Mouse (Mus musculus) cerebellum, adult (tissue): Measurements from ENCODE around the gene Ssbp3.
A peak's percentile ranks its signal among the peaks of the same experiment; 100 is the strongest.

ENCODE experiments used
- ATAC-seq: cut with Nextera tagmentation; 2 replicates; pipeline ENCODE4 v1.9.2; 2017; ENCODE audit warnings: mild to moderate bottlenecking, moderate library complexity, mixed read lengths; ENCODE audit not compliant: insufficient number of reproducible peaks, low FRiP score, low TSS enrichment

The Ssbp3 gene

DNA sequence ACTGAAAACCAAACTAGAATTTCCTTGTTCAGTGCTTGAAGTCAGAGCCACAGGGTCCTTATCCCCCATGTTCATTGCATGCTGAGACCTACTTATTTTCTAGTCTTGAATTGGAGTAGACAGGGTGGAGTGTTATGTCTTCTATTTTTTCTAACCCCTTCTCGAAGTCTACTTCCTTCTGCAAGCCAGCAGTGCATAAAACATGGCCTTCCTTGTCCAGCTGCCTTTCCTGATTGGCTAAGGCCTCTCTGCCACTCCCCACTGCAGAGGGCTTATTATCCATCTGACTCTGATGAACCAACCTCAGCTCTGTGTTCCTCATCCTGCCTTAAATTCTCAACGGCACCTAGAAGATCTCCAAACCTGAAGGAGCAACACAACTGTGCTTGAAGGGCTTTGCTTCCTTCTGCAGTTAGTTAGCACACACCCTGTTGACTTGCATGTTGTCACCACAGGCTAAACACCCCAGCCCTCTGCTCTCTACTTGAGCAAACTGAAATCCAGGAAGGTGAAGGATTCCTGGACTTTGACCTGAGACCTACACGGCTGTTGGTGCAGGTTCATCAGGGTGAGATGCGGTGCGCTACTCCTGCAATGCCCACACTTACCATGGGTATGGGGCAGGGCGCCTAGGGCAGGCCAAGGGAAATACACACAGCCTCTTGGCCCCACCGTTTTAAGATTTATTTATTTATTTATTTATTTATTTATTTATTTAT is 71.0 kb downstream of the Ssbp3 start:
- ATAC-seq: no peak

DNA sequence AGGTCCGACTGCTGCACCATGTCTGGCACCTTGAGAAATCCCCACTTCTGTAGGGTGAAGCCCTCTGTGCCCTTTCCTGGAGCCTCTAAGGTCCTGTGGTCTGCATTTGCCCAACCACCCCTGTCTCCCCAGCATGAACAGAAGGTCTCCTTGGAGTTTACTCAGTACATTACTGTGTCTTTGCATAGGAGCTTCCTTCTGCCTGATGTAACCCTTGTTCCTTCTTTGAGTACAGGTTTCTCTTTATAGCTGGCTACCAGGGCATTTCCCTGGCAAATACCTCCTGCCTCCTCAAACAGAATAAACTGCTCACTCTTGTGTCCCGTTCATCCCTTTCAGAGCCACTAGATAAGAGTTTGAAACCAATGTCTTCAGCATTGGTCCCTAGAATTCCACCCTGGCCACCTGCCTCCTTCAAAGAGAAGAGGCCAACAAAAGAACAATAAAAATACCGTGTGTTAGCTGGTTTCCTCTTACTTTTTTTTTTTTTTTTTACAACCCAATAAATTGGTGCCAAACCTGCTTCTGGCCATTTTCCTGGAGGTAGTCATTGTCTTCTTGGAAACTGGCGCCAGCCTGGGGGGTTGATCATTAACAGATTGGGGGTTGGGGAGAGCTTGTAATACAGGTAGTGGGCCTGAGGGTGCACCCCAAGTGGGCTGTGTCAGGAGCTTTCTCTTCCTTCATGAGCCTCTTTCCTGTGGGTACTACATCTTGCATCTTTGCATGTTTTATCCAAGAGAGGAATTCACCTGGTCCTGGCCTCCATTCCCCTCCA is 72.0 kb downstream of the Ssbp3 start:
- ATAC-seq: no peak

DNA sequence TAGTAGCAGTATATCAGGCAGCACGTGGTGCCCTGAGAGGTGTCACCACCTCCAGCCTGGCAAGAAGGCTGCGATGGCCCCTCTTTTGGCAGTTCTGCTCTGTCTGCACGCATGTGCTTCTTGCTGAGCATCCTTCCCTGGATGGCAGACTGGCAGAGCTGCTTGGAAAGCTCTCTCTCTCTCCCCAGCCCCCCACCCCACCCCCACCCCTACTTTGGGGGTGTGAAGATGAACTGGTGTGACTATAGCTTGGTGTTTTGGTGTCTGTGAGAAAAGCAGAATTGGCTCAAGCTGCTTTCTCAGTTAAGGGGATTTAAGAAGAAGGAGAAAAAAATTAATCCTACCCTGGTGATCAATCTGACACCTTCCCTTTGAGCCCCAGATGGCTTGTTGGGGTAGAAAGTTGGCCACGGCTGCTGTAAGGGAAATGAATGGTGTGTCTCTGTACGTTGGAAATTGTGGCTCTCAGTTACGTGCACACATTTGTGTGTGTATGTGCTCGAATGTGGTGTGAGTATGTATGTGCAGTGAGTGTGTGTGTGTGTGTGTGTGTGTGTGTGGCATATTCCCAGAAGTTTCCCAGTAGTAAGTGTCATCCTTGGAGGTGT is 73.5 kb downstream of the Ssbp3 start:
- ATAC-seq: no peak

DNA sequence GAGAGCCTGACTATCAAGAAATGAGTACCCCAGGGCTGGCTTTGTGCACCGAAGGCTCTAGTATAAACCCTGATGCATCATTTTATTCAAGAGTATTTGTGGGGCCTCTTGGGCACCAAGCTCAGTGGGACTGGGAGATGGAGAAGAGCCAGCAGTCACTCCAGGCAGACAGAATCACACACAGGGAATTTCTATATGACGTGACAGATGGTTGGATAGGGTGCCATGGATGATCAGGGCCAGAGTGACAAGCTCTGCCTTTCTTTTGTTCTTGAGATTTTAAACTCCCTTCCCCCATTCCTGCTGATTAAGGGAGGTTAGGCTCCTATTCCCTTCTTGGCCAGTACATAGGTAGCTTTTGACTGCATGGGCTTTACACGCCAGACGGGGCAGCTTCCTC is 74.8 kb downstream of the Ssbp3 start:
- ATAC-seq: no peak

DNA sequence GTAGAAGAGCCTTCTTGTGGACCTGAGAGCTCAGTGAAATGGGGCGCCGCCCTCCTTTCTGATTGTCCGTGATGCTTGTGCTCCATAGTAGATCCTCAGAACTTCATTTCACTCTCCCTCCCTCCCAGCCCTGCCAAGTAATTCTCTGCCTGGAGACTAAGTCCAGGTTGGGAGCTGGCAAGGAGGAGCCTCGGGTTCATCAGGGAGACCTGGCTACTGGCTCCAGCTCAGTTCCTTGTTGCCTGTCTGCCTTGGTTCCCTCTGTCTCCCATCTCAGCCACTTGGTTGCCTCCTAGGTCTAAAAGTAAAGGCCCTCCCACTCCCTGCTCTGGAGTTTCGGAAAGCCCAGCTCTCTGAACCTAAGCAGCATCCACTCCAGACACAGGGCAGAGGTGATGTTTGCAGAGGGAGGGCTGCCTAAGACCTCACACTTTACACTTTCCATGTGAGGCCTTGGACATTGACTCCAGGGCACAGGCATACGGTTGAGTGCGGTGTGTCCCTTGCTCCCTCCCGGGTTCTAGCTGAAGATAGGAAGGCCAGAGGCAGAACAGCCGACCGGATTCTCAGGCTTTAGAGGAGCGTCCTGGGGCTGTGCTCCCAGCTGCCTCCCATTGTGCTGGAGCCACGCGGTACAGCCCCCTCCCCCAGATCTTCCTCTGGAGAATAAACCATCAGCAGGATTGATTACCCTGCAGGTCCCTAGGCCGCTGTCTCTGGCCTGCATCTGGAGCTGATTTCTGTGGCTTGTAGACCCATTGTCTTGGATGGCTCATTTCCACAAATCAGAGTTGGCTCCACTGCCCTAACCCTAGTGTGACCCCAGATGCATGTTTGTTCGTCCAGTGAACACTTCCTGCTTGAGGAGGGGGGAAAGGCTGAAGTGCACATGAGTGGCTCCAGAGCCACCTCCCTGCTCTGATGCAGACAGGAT is 75.7 kb downstream of the Ssbp3 start:
- no peak for ATAC-seq

DNA sequence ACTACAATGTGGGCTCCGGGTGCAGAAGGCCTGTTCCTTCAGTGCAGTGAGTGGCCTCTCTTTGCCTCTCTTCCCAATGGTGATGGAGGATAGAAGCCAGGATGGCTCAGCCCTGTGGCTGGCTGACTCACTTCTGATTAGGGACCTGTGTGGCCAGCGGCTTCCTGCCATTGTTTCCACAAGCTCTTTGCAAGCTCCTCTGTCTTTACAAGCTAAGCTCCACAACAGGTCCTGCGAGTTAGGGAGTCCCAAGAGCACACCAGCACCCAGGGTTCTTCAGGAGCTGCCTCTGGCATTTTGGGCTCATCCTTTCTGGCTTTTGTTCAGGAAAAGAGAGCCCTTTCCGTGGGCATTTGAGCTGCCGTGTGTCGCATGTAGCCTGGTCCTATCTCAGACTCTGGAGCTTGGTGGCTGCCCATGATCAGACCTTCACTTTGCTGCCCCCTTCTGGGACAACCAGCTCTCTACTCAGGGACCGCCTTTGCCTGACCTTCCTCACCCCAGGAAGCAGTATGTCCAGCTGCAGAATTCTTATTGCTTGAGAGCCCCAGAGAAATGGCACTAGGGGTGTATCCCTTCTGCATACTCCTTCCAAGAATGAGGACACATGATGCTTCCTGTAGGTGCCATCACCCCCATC is 77.3 kb downstream of the Ssbp3 start:
- ATAC-seq: peak; percentile 59; the same call in 1 of the 2 replicates

DNA sequence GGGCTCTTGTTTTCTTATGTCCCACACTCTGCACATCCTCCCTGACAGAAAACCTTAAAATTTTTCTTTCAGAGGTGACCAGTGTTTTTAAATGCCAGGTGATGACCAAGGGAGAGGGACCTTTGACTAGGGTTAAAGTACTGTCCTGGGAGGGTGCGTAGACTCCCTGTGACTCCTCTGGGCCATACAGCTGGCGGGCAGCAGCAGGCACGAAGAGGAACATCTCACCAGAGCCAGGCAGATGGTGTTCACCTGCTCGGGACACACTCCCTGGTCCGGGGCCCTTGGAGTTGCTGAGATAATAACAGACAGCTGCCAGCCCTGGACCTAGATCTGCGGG is 78.4 kb downstream of the Ssbp3 start:
- ATAC-seq: no peak

DNA sequence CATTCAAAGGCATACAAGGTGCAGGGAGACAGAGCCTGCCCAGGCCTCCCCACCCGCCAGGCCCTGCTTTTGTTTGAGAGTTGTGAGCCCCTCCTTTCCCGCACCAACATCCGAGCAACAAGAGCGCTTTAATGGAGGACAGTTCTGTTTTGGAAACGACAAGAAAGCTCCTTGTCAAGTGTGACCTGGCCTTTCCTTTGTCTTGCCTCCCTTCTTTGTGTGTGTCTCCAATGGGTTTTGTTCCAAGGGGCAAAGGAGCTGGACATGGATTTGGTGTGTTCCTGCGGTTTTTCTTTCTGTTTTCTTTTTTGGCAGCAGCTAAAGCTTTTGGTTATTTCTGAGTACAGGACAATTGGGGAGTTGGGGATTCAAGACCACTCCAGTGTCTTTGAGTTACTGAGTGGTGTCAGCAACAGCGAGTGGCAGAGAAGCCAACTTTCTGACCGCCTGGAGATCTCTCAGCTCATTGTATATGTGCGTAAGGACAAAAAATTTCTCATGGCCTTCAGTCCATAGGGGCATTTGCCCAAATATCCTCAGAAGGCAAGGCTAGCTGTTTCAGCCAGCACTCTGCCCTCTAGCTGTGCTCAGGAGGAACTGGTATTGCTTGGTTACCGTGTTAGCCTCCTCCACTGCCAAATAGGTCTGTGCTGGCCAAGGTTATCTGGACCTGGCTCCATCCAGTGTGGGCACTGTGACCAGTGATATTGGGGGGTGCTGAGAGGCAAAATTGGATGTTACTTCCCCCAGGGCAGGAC is 78.9 kb downstream of the Ssbp3 start:
- peak; percentile 80 for ATAC-seq

DNA sequence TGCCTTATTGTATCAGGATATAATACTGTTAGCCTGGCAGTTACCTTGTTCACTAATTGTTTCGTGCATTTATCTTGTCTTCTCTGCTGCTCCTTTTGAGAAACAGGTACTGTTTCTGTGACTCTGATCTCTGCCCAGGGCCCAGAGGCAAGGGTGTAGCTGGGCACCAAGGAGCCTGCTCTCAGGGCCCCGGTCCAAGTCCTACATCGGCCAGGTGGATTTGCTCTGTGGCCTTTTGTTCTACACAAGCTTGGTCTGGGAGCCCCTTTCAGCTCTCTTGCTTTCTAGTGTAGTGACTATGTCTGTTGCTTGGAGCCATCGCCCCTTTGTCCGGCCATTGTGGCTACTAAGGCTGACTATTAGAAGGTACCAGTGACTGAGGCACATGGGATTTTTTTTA is 82.6 kb downstream of the Ssbp3 start:
- no peak for ATAC-seq

DNA sequence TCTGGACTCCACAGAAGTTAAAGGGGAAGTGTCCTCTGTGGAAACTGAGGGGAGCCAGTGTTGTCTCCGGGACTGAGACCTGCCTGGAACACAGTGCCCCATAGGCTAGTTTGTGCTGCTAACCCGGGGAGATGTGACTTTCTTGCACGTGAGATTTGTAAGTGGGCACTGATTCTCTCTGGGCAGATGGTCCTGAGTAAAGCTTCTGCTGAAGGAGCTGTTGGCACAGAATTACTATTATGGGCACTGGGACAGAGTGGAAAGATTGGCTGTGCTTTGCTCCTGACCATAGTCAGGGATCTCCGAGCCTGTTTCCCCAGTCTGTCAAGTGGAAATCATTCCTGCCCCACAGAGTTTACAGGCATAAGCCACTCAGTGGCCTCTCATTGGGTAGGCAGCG is 83.8 kb downstream of the Ssbp3 start:
- 0 out of 2 replicates have a peak, but pooled peaks have one; percentile 16 for ATAC-seq

DNA sequence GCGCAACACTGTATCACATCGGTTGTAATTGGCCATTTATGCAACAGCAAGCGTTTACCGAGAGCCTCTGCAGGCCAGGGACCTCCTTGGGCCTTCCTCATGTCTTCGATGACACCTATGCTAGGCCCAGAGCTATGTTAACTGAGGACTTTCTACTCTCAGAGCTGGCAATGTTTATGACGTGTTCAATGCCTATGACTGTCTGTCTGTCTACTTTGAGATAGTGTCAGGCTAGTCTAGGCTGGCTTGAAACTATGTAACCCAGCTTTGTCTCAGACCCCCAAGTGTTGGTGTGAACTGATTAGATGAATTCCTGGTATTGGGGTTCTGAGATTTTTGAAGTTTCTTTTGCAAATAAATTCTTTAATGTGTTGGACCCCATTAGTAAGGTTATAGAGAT is 84.6 kb downstream of the Ssbp3 start:
- no peak for ATAC-seq

DNA sequence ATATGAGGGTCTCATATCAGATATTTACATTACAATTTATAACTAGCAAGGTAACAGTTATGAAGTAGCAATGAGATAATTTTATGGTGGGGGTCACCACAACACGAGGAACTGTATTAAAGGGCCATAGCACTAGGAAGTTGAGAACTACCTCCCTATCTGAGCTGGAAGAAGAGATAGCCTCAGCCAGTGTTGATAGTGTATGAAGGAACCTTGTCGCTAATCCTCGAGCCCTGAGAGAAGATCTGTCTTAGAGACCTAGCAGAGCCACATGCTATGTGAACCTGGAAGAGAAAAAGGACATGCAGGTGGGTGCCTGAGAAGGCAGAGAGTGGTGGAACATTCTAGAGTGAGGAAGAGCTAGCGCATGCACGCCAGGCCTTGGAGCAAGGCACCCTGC is 85.0 kb downstream of the Ssbp3 start:
- no peak for ATAC-seq

DNA sequence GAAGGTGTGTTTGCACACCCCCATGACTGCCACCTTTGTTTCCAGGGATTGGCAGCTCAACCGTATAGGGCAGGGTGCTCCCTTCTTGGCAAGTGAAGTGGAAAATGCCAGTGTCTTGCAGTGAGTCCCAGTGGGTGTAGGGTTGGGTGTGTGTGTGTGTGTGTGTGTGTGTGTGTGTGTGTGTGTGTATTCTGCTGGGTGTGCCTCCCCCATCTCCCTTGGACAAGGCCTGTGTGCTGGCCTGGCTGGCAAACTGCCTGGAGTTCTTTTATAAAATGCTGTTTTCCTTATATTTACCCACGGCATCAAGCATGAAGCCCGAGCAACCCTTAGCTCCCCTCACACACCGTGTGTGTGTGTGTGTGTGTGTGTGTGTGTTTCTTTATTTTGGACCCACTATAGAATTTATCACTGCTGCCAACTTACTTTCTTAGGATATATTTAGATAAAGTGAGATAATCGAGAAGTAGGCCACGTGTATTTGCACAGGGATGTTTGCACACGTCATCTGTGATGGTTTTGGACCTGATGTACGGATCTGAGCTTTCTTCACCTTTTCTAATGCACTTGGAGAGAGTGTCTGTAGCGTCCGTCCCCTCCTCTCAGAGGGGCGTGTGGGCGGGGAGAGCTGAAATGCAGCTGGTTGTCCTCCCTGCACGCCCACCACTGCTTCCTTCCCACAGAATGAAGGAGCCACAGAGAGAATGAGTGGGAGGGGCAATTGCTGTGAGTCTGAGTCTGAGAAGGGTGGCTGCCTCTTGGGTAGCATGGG is 86.0 kb downstream of the Ssbp3 start:
- no peak for ATAC-seq

DNA sequence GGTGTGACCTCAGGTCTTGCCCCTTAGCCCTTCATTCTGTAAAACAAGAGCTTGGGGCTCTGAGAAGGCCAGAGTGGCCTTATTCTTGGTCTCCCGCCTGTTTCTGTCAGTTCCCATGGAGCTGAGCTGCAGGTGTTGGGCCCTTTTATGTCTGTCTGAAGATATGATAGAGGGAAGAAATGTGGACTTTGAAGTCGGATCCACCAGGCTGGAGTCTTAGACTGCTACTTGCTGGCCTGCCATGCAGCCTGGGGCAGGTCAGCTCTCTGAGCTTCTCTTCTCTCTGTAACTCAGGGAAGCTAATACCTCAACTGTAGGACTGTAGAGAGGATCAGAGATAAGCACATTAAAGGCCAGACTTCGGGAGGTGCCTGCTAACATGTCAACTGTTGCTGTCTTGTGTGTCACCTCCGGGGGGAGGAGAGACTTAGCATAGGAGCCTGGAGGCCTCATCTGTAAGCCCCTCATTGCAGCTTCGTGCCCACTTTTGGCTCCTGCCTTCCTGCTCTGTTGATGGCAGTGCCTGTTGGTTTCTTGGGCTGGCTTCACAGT is 90.8 kb downstream of the Ssbp3 start:
- ATAC-seq: no peak

DNA sequence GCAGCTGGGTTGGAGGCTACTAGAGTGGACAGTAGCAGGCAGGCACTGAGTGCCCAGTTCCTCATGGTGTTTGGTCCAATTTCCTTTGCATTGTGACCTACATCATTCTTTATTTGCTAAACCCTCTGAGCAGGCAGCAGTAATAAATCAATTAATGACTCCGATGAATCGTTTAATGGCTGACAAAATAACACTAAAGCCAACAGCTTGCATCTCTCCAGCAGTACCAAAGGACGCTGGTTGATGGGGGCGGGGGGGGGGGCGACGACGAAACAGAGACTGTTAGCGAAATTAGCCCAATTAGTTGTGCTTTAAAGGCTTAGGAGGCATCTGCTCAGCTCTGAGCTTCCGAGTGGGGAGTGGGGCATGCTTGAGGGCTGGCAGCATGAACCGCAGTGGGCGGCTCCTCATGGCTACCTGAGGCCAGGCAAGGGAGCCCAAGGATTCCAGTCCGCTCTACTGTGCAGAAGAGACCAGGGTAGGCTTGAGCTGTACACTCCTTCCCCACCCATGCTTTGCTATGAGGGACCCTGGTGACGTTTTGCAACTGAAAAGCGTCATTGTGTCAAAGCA is 91.5 kb downstream of the Ssbp3 start:
- no peak for ATAC-seq

DNA sequence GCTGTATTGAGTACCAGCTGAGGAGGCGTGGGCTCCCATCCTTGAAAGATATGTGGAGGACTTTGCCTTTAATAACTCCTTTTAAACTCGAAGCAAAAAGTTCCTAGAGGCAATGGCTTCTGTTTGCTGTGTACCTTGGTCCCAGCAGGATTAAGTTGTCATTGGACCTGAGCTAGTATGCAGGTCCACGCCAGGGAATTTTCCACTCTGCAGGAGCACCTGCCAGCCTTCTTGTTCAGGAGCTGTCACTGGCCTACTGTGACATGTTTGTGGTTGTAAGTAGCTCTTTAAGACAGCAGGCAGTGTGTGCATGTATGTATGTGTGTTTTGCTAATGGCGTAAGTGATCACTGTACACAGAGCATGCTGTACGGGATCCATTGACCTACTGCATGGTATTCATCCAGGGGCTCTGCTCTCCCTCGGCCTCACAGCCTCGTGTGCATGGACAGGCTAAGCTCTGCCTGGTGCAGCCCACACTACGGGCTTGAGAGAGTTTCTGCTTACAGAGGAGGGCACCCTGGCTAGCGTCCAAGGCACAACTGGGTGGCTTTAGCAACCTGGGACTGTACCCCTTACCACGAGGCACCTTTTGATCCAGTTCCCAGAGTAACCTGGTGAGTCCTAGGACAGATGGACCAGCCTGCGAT is 92.1 kb downstream of the Ssbp3 start:
- ATAC-seq: peak; percentile 53; the same call in 1 of the 2 replicates

DNA sequence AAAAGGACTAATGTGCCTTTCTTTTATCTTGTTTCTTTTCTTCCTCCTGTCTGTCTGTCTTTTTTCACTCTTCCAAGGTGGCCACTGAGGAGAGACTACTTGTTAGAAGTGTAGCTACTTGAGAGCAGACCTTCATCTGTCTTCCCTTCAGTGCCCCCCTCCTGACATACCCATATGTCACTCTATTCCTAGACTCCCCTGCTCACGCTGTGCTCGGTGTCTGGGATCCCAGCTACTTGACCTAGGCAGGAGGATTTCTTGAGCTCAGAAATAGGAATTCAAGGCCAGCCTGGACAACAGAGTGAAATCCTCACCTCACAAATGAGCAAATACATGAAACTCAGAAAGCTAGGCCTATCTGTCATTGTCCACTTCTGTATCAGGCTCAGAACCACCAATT is 92.7 kb downstream of the Ssbp3 start:
- peak; percentile 56; the same call in 1 of the 2 replicates for ATAC-seq
